Mouse (Mus musculus): ENCODE data around the gene Gstp1. TPM values are rescaled to one million over a fixed set of nuclear protein-coding genes. Genes with fewer than 3 reads are reported as not detected.
A peak's percentile ranks its signal among the peaks of the same experiment; 100 is the strongest.
"Not testable (repeated sequence)": the region's sequence is repeated elsewhere in the genome, so short reads cannot be mapped to it uniquely, and the experiment has no call there.

The Gstp1 gene
- total and polyA plus RNA-seq, 3 experiments = 46.2 to 86.5 (median 64.2) TPM

DNA sequence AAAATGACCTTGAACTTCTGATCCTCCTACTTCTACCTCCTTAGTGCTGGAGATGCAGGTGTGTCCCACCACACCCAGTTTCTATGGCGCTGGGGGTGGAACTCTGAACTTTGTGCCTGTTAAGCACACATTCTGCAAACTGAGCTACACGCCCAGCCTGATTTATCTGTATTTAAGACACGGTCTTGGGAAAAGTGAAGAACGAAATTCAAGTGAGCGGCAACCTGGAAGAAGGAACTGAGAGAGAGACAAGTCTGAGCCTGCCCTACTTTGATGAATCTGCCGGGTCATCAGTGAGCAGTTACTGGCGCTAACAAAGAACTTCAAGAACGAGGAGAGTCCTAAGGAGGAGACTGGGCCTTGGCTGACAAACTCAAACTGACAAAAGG, 9.1 kb upstream of the Gstp1 start:
- TF ChIP-seq GATA1 (IDR thresholded peaks at IDR 0.05; ENCODE audit: borderline replicate concordance, low read length) = no peak
- TF ChIP-seq GATA2 (IDR thresholded peaks at IDR 0.05; ENCODE audit: borderline replicate concordance, low read depth, low read length) = no peak
- no peak for TF ChIP-seq TAL1 (conservative IDR thresholded peaks at IDR 0.05; ENCODE audit: low read depth, low read length)
- no peak for TF ChIP-seq POLR2AphosphoS5 (IDR thresholded peaks at IDR 0.05; ENCODE audit: insufficient replicate concordance, low read depth, low read length)
- TF ChIP-seq CTCF (IDR thresholded peaks at IDR 0.05; ENCODE audit: low read depth, low read length) = no peak
- no peak for DNase-seq (ENCODE audit: low spot score)
- H3K27me3 ChIP-seq (ENCODE audit: insufficient read depth, low read length) = peaks cover 7% of the 10 kb centered on the region
- no peaks in the 10 kb centered on the region for H3K36me3 ChIP-seq (replicated peaks)
- ATAC-seq (ENCODE audit: extremely low read depth, insufficient number of reproducible peaks, low FRiP score, poor library complexity, severe bottlenecking) = no peak
- peaks cover 38% of the 10 kb centered on the region for H3K9me3 ChIP-seq (replicated peaks)
- H3K4me1 ChIP-seq (ENCODE audit: insufficient read depth, low read depth, low read length) = peaks cover 19% of the 10 kb centered on the region
- H3K4me3 ChIP-seq (ENCODE audit: low read depth, low read length) = no peak overlapping the region

DNA sequence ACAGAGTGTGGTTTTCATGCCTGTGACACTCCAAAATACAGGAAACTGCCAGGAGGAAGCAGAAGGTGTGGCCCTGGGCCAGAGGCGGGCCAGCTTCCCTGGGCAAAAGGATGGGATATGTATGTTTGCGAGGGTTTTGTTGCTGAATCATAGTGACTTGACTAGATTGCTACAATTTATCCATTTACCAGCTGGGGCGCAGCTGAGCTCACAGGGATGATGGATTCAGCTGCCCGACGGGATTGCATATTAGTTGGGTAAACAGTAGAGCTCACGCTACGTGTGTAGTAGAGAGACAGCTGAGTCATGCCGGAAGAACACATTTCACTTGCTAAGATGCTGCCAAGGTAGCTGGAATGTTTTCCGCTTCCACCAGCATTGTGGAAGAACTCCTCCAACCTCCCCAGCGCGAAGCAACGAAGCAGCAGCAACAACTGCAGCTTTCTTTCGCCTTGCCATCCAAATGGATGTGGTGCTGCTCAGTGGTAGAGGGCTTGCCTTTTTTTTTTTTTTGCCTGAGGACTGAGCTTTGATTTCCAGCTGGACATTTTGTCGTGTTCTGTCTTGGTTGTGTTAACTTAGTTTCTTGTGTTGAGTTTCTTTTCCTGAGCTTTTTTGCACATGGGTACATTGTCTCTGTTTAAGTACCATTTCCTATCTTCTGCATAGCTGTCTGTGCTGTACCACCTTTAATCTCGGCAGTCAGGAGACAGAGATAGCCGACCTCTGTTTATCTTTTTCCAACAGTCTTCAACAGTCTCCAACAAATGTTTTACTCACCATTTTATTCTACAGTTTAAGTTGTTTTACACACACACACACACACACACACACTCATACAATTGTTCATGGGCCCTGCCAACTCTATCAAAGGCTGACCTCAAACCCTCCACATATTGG, 8.4 kb upstream of the Gstp1 start, which contains the start of gene Gstp2:
TSS of gene Gstp2 (minus strand) at position 58 of the 900 bp plus-strand sequence.
- TF ChIP-seq GATA2 (IDR thresholded peaks at IDR 0.05; ENCODE audit: borderline replicate concordance, low read depth, low read length) (no peak), CTCF (IDR thresholded peaks at IDR 0.05; ENCODE audit: low read depth, low read length) (no peak), POLR2AphosphoS5 (IDR thresholded peaks at IDR 0.05; ENCODE audit: insufficient replicate concordance, low read depth, low read length) (no peak), GATA1 (IDR thresholded peaks at IDR 0.05; ENCODE audit: borderline replicate concordance, low read length) (no peak), TAL1 (conservative IDR thresholded peaks at IDR 0.05; ENCODE audit: low read depth, low read length) (no peak)
- H3K4me3 ChIP-seq (ENCODE audit: low read depth, low read length) = no peak within 1 kb of the TSS

DNA sequence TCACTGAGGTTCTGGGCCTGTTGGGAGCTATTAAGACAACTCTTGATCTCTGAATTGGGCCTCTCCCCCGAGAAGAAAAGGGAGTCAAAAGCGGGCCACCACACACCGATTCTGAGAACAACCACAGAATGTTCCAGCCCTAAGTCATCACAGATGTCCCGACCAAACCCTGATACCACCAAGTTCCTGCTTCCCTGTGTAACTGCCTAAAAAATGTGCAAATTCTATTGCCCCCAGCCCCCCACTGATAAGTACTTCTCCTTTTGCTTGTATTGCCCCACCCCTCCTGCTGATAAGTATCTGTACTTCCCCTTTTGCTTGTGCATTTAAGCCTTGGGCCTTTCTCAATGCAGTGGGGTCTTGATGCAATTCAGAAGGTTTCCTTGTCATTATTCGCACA, 6.3 kb upstream of the Gstp1 start:
- DNase-seq (ENCODE audit: low spot score); H3K4me3 ChIP-seq (ENCODE audit: low read depth, low read length); ATAC-seq (ENCODE audit: extremely low read depth, insufficient number of reproducible peaks, low FRiP score, poor library complexity, severe bottlenecking); H3K36me3 ChIP-seq (replicated peaks); H3K27me3 ChIP-seq (ENCODE audit: insufficient read depth, low read length): not testable (repeated sequence)
- peaks cover 33% of the 10 kb centered on the region for H3K9me3 ChIP-seq (replicated peaks)
- H3K4me1 ChIP-seq (ENCODE audit: insufficient read depth, low read depth, low read length) = peaks cover 19% of the 10 kb centered on the region

More for the DNA sequence above, 8.4 kb upstream of the Gstp1 start, which contains the start of gene Gstp2:
- H3K36me3 ChIP-seq (replicated peaks) = no peaks in the 10 kb centered on the region
- peaks cover 9% of the 10 kb centered on the region for H3K27me3 ChIP-seq (ENCODE audit: insufficient read depth, low read length)
- DNase-seq (ENCODE audit: low spot score) = no peak
- H3K4me1 ChIP-seq (ENCODE audit: insufficient read depth, low read depth, low read length) = peaks cover 19% of the 10 kb centered on the region
- ATAC-seq (ENCODE audit: extremely low read depth, insufficient number of reproducible peaks, low FRiP score, poor library complexity, severe bottlenecking) = no peak
- peaks cover 36% of the 10 kb centered on the region for H3K9me3 ChIP-seq (replicated peaks)

DNA sequence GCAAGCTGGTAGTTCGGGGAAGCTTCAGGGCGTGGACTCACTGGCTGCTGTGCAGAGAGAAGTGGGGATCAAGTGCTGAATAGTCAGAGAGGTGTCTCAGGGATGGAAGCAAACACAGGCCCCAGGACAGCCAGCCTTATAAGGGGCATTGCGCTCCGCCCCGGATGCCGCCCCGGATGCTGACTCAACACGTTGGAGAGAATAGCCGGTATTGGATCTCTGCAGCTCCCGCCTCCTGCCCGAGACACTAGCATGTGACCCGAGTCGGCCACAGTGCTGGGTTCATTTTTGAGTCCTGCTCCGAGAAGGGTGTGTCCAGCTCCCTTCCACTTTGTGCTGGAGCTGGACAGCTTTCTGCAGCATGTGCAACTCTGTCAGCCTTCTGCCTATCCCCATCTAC, 4.3 kb upstream of the Gstp1 start:
- H3K4me1 ChIP-seq (ENCODE audit: insufficient read depth, low read depth, low read length) = peaks cover 19% of the 10 kb centered on the region
- TF ChIP-seq GATA2 (IDR thresholded peaks at IDR 0.05; ENCODE audit: borderline replicate concordance, low read depth, low read length) (no peak), GATA1 (IDR thresholded peaks at IDR 0.05; ENCODE audit: borderline replicate concordance, low read length) (no peak), POLR2AphosphoS5 (IDR thresholded peaks at IDR 0.05; ENCODE audit: insufficient replicate concordance, low read depth, low read length) (no peak), CTCF (IDR thresholded peaks at IDR 0.05; ENCODE audit: low read depth, low read length) (no peak), TAL1 (conservative IDR thresholded peaks at IDR 0.05; ENCODE audit: low read depth, low read length) (no peak)
- DNase-seq (ENCODE audit: low spot score) = no peak
- H3K36me3 ChIP-seq (replicated peaks) = no peaks in the 10 kb centered on the region
- no peak for ATAC-seq (ENCODE audit: extremely low read depth, insufficient number of reproducible peaks, low FRiP score, poor library complexity, severe bottlenecking)
- H3K9me3 ChIP-seq (replicated peaks) = peaks cover 33% of the 10 kb centered on the region
- H3K27me3 ChIP-seq (ENCODE audit: insufficient read depth, low read length) = peaks cover 5% of the 10 kb centered on the region; the same call in 1 of the 2 replicates
- no peak overlapping the region for H3K4me3 ChIP-seq (ENCODE audit: low read depth, low read length)

DNA sequence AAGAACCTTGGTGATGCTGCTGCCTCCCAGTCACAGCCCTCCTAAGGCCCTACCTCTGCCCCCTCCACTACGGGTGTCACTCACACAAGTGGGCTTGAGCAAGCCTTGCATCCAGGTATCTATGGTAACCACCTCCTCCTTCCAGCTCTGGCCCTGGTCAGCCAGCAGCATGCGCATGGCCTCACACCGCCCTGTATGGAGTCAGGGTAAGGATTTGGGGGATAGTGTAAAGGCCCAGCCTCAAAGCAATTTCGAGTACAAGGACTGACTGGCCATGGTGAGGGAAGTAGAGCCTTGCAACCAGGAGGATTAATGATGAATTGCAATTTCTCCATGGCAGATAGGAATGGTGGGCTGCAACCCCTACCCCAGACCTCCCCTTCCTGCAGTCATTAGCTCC, 3.7 kb upstream of the Gstp1 start:
- Histone ChIP-seq H3K9me3 (replicated peaks) (peaks cover 33% of the 10 kb centered on the region), H3K4me1 (ENCODE audit: insufficient read depth, low read depth, low read length) (peaks cover 17% of the 10 kb centered on the region)
- not testable (repeated sequence) for H3K4me3 ChIP-seq (ENCODE audit: low read depth, low read length); H3K36me3 ChIP-seq (replicated peaks); H3K27me3 ChIP-seq (ENCODE audit: insufficient read depth, low read length); ATAC-seq (ENCODE audit: extremely low read depth, insufficient number of reproducible peaks, low FRiP score, poor library complexity, severe bottlenecking); DNase-seq (ENCODE audit: low spot score)

DNA sequence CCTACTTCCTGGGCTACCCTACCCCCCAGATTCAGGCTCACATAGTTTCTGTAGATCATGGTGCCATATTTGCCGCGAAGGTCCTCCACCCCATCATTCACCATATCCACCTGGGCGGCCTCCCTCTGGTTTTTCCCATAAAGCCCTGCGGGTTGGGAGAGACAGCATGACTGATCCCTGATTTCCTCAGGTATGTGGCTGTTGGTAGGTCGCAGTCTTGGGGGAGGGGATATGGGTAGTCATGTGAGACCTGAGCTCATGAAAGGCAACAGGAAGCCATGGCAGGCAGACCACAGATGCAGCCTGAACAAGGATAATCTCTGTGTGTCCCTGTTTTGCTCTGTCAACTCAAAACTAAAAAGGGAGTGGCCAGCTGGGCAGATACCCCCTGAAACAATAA, 3.2 kb upstream of the Gstp1 start:
- H3K9me3 ChIP-seq (replicated peaks) = peaks cover 29% of the 10 kb centered on the region
- not testable (repeated sequence) for H3K4me3 ChIP-seq (ENCODE audit: low read depth, low read length); ATAC-seq (ENCODE audit: extremely low read depth, insufficient number of reproducible peaks, low FRiP score, poor library complexity, severe bottlenecking)

DNA sequence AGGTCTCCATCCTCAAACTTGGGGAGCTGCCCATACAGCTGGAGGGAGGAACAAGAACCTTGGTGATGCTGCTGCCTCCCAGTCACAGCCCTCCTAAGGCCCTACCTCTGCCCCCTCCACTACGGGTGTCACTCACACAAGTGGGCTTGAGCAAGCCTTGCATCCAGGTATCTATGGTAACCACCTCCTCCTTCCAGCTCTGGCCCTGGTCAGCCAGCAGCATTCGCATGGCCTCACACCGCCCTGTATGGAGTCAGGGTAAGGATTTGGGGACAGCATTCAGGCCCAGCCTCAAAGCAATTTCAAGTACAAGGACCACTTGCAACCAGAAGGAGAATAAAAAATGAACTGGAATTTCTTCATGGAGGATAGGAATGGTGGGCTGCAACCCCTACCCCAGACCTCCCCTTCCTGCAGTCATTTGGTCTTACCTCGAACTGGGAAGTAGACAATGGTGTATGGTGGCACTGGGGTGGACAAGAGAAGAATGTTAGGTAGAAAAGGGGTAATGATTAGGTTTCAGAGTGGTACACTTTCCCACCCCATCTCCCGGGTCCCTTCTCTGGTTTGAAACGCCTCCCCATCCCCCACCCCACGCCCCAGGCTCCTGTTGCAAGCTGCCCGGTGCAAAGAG, 514 bp downstream of the Gstp1 start:
- not testable (repeated sequence) for DNase-seq (ENCODE audit: low spot score); H3K9me3 ChIP-seq (replicated peaks); H3K27me3 ChIP-seq (ENCODE audit: insufficient read depth, low read length); ATAC-seq (ENCODE audit: extremely low read depth, insufficient number of reproducible peaks, low FRiP score, poor library complexity, severe bottlenecking)
- peaks cover 10% of the 10 kb centered on the region; the same call in 1 of the 2 replicates for H3K4me1 ChIP-seq (ENCODE audit: insufficient read depth, low read depth, low read length)
- H3K36me3 ChIP-seq (replicated peaks) = peaks cover 12% of the 10 kb centered on the region
- H3K4me3 ChIP-seq (ENCODE audit: low read depth, low read length) = peak overlapping the region; percentile 76

More for the DNA sequence above, 3.2 kb upstream of the Gstp1 start:
- H3K27me3 ChIP-seq (ENCODE audit: insufficient read depth, low read length); H3K36me3 ChIP-seq (replicated peaks); DNase-seq (ENCODE audit: low spot score): not testable (repeated sequence)
- peaks cover 21% of the 10 kb centered on the region for H3K4me1 ChIP-seq (ENCODE audit: insufficient read depth, low read depth, low read length)
